Mouse (Mus musculus): ENCODE measurements at regions not wholly inside any gene's neighbourhood (a gene's known extent, or its start where the extent isn't known, plus 50 kb on each side); places are given as distances from the start of the nearest gene placed in this dataset.
A peak's percentile ranks its signal among the peaks of the same experiment; 100 is the strongest.
"Not testable (repeated sequence)": the region's sequence is repeated elsewhere in the genome, so short reads cannot be mapped to it uniquely, and the experiment has no call there.

GRCm38 (mm10) chr14:36155757-36156156 lies 61.0 kb downstream of the 4930474N05Rik start:
- ATAC-seq: no peak

- no peak for ATAC-seq
These were observed 61.5 kb downstream of the 4930474N05Rik start for GRCm38 (mm10) chr14:36156175-36156574.

GRCm38 (mm10) chr14:36183701-36184100 lies 89.0 kb downstream of the 4930474N05Rik start:
- no peak for ATAC-seq

- no peak for ATAC-seq
These were observed 101.8 kb downstream of the 4930474N05Rik start for GRCm38 (mm10) chr14:36196517-36196916.

- ATAC-seq: no peak
These were observed 103.7 kb downstream of the 4930474N05Rik start for GRCm38 (mm10) chr14:36198396-36198795.

- ATAC-seq: no peak
These were observed 109.1 kb downstream of the 4930474N05Rik start for GRCm38 (mm10) chr14:36203855-36204254.

- ATAC-seq: no peak
These were observed 118.1 kb downstream of the 4930474N05Rik start for GRCm38 (mm10) chr14:36212830-36213229.

- no peak for ATAC-seq
These were observed 151.1 kb downstream of the 4930474N05Rik start for GRCm38 (mm10) chr14:36245849-36246248.

- no peak for ATAC-seq
These were observed 167.4 kb downstream of the 4930474N05Rik start for GRCm38 (mm10) chr14:36262126-36262525.

- no peak for ATAC-seq
These were observed 189.2 kb downstream of the 4930474N05Rik start for GRCm38 (mm10) chr14:36283825-36284414.

- no peak for ATAC-seq
These were observed 194.1 kb downstream of the 4930474N05Rik start for GRCm38 (mm10) chr14:36288697-36289286.

GRCm38 (mm10) chr14:36310324-36310723 lies 215.6 kb downstream of the 4930474N05Rik start:
- ATAC-seq: no peak

- not testable (repeated sequence) for ATAC-seq
These were observed 220.0 kb downstream of the 4930474N05Rik start for GRCm38 (mm10) chr14:36314673-36315072.

- ATAC-seq: peak; percentile 65
These were observed 221.8 kb downstream of the 4930474N05Rik start for GRCm38 (mm10) chr14:36316418-36317111.

GRCm38 (mm10) chr14:36328258-36328891 lies 233.7 kb downstream of the 4930474N05Rik start:
- ATAC-seq: no peak

GRCm38 (mm10) chr14:36340832-36341231 lies 246.1 kb downstream of the 4930474N05Rik start:
- ATAC-seq: no peak
